Mouse (Mus musculus) limb, embryonic 14.5 days (tissue): ENCODE results near the gene Pef1. TPM values are rescaled to one million over a fixed set of nuclear protein-coding genes. Genes with fewer than 3 reads are reported as not detected.

Experiments
- ATAC-seq: fragments of 200-750 bp; cut with Nextera tagmentation; 2 replicates; pipeline ENCODE4 v1.8.0; 2017; ENCODE audit warnings: low read depth, moderate number of reproducible peaks, moderate TSS enrichment; ENCODE audit not compliant: low FRiP score
- DNase-seq: peaks from one replicate; pipeline ENCODE4 v3.0.0-alpha.2; 2015; ENCODE audit warnings: low spot score
- H3K27ac ChIP-seq: fragments of 300-500 bp; sonication (generic); replicated peaks from 2 replicates; pipeline ENCODE4 v1.5.1; 2014; ENCODE audit warnings: low read depth, mild to moderate bottlenecking, low read length, moderate library complexity, mixed read lengths
- H3K27me3 ChIP-seq: fragments of 300-500 bp; sonication (generic); 2 replicates; pipeline ENCODE4 v1.6.1; 2014; ENCODE audit warnings: low read length, mixed read lengths; ENCODE audit not compliant: control insufficient read depth, insufficient read depth
- H3K36me3 ChIP-seq: fragments of 300-500 bp; sonication (generic); 2 replicates; pipeline ENCODE4 v1.6.1; 2014; ENCODE audit warnings: mild to moderate bottlenecking, low read length, moderate library complexity, mixed read lengths; ENCODE audit not compliant: control insufficient read depth, insufficient read depth
- H3K4me1 ChIP-seq: fragments of 300-500 bp; sonication (generic); 2 replicates; pipeline ENCODE4 v1.6.1; 2014; ENCODE audit warnings: antibody characterized with exemption, low read length, mixed read lengths; ENCODE audit not compliant: control insufficient read depth, insufficient read depth
- H3K4me2 ChIP-seq: fragments of 300-500 bp; sonication (generic); replicated peaks from 2 replicates; pipeline ENCODE4 v1.6.1; 2014; ENCODE audit warnings: low read depth, mild to moderate bottlenecking, low read length, moderate library complexity; ENCODE audit not compliant: severe bottlenecking
- H3K4me3 ChIP-seq: fragments of 300-500 bp; sonication (generic); replicated peaks from 2 replicates; pipeline ENCODE4 v1.5.1; 2014; ENCODE audit warnings: low read length
- H3K9ac ChIP-seq: fragments of 300-500 bp; sonication (generic); 2 replicates; pipeline ENCODE4 v1.6.1; 2014; ENCODE audit warnings: mild to moderate bottlenecking, low read depth, low read length, moderate library complexity; ENCODE audit not compliant: severe bottlenecking
- H3K9me3 ChIP-seq: fragments of 300-500 bp; sonication (generic); 2 replicates; pipeline ENCODE4 v1.6.1; 2016; ENCODE audit warnings: low read length; ENCODE audit not compliant: control insufficient read depth
- POLR2A ChIP-seq: fragments of 200-500 bp; IDR thresholded peaks from 2 replicates; pipeline ENCODE4 v1.8.0; 2012; ENCODE audit warnings: inconsistent platforms, mild to moderate bottlenecking, moderate library complexity, borderline replicate concordance; ENCODE audit not compliant: insufficient read depth, insufficient read length; ENCODE audit errors: extremely low read depth
- WGBS: fragments of 180-500 bp; shearing (Covaris S2); extraction: QIAGEN DNeasy Blood & Tissue Kit; methylation state at CpG from one replicate; pipeline ENCODE4 v1.1.7; 2014; 5-methylcytosine and 5-hydroxymethylcytosine counted together
- polyA plus RNA-seq, 2 experiments: library from polyadenylated mRNA; depleted of rRNA in 1 of 2; stranded (reverse) in 1 of 2; unstranded in 1 of 2; fragments of >200 nt; fragmentation: Nextera tagmentation in 1 of 2; extraction: Ambion mirVana in 1 of 2; gene quantifications; 2 replicates each; pipeline versions ENCODE4 v1.2.1 to v1.2.3; 2012 to 2014

The Pef1 gene
- polyA plus RNA-seq, 2 experiments = 55.8 to 74.6 TPM

DNA sequence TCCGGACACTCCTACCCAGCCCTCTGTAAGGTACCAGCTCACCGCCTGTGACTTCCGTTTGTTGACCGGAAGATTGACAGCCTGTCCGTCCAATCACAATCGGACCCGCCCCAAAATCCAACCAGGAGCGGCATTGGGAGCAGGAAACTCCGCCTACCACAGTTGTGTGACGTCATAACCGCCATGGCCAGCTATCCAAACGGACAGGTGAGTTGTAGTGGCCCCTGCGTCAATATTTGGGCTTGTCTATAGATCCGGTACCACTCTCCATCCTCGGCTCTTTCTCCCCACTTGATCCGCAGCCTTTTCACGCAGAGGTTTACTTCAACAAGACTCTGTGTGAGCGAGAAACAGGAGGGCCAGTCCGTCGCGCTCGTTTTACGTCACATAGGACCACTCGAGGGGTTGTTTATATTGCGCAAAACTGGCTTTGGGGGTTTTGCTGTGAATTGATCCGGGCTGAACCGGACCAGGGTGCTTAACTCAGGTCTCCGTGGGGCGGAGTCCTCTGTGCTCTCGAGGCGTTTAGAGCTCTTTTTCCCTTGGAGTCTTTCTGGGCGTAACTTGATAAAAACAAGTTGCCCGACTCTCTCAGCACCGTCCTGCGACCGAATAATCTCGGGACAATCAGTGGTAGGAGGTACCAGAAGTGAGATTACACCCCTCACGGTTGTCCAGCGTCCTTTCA, 5.2 kb downstream of the Pef1 start:
- DNase-seq = peak; percentile 100
- H3K27ac ChIP-seq = no peak overlapping the region; the same call in 1 of the 2 replicates
- H3K4me3 ChIP-seq = peak overlapping the region; percentile 50
- H3K9ac ChIP-seq = peak overlapping the region; percentile 59
- peak overlapping the region; percentile 55 for H3K4me2 ChIP-seq
- TF ChIP-seq POLR2A = no peak
- WGBS = under 1% methylated on average over 39 of the region's 39 CpGs
- peaks cover 10% of the 10 kb centered on the region for H3K4me1 ChIP-seq
- peak; percentile 99 for ATAC-seq
- 0 out of 2 replicates have a peak, but pooled peaks cover 3% of the 10 kb centered on the region for H3K9me3 ChIP-seq
- H3K36me3 ChIP-seq = no peaks in the 10 kb centered on the region
- no peaks in the 10 kb centered on the region for H3K27me3 ChIP-seq

DNA sequence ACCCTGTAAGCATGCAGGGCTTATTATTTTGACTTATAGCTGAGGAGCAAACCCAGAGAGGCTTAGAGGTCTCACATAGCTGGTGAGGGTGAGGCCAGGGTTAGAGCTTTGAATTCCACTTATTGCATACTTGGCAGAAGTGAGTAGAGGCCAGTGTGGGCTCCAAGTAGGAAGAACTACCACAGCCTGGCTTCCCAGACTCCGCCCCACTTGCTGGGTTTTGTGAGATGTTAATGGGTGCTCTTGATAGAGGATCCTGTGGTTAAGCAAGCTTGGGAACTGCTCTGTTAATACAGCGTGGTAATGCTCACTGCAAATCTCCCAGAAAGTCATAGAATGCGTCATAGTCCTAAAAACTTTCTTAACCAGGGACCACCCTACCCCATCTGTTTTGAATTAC, 6.6 kb downstream of the Pef1 start:
- H3K9ac ChIP-seq = no peak overlapping the region
- no peak overlapping the region for H3K27ac ChIP-seq
- peaks cover 10% of the 10 kb centered on the region for H3K4me1 ChIP-seq
- H3K4me3 ChIP-seq = no peak overlapping the region
- no peak for DNase-seq
- no peaks in the 10 kb centered on the region for H3K27me3 ChIP-seq
- no peak for ATAC-seq
- H3K4me2 ChIP-seq = 0 out of 2 replicates have a peak overlapping the region, but pooled peaks have one; percentile 55
- TF ChIP-seq POLR2A = no peak
- WGBS = 63% methylated on average over 3 of the region's 3 CpGs
- H3K9me3 ChIP-seq = no peaks in the 10 kb centered on the region
- H3K36me3 ChIP-seq = no peaks in the 10 kb centered on the region

DNA sequence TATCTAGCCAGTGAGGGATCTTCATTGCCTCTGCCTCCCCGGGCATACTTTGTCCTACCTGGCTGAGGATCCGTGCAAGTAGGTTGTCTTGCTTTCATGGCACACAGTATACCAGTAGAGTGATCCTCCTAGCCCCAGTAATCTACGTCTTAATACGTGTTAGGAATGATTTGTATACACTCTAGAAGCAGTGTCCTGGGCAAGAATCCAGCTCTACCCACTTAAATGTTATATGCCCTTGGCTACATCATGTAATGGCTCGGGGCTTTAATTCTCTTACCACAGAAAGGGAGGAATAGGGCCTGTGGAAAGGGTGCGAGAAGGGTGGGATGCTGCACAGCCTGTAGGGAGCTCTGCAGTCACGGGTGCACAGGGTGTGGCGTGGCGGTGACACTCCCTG, 7.3 kb downstream of the Pef1 start:
- no peaks in the 10 kb centered on the region for H3K27me3 ChIP-seq
- 0 out of 2 replicates have a peak, but pooled peaks cover 2% of the 10 kb centered on the region for H3K36me3 ChIP-seq
- peaks cover 10% of the 10 kb centered on the region for H3K4me1 ChIP-seq
- no peaks in the 10 kb centered on the region for H3K9me3 ChIP-seq
- no peak overlapping the region for H3K4me3 ChIP-seq
- DNase-seq (no peak), ATAC-seq (no peak)
- H3K27ac ChIP-seq = no peak overlapping the region
- H3K4me2 ChIP-seq = no peak overlapping the region
- no peak for TF ChIP-seq POLR2A
- H3K9ac ChIP-seq = no peak overlapping the region
- 90% methylated on average over 9 of the region's 9 CpGs for WGBS

DNA sequence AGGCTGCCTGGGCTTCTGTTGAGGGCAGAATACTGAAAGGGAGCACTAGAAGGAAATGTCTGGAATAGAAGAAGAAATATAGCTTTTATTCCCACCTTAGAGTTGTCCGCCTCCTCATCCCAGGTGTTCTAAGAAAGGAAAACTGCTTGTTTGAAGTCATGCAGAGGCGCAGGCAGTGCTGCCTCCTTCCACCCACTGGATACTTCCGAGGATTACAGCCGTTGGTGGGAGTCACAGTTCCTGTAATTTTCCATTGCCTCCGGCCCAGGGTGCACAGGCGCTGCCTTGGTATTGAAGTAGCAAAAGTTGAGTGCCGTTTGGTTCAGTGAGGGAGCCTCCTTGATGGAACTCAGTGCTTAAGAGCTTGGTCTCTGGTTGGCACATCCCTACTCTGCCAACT, 7.7 kb downstream of the Pef1 start:
- Histone ChIP-seq H3K4me3 (no peak overlapping the region), H3K36me3 (0 out of 2 replicates have a peak, but pooled peaks cover 2% of the 10 kb centered on the region), H3K9ac (no peak overlapping the region), H3K4me2 (no peak overlapping the region), H3K27ac (no peak overlapping the region), H3K27me3 (no peaks in the 10 kb centered on the region), H3K4me1 (peaks cover 10% of the 10 kb centered on the region), H3K9me3 (no peaks in the 10 kb centered on the region)
- ATAC-seq (no peak), DNase-seq (no peak)
- TF ChIP-seq POLR2A = no peak
- WGBS = 87% methylated on average over 7 of the region's 7 CpGs

DNA sequence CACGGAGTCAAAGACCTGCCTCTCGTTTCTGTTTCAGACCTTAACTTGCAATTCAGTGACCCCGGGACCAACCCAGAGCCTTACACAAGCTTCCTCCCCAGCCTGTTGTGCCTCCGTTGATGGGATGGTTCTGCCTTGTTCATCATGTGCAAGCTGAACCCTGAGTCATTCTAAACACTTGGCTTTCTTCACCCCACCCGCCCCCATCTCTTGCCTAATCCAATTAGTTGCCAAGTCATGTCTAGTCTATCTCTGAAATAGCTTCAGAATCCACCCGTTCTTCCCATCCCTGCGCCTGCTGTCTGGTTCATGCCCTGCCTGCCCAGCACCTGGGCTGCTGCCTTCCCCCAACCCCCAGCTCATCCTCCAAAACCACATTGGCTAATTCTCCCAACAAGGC, 9.9 kb downstream of the Pef1 start:
- WGBS = 83% methylated on average over 7 of the region's 7 CpGs
- Histone ChIP-seq H3K4me2 (no peak overlapping the region), H3K4me1 (peaks cover 7% of the 10 kb centered on the region), H3K9me3 (no peaks in the 10 kb centered on the region), H3K9ac (no peak overlapping the region), H3K27ac (no peak overlapping the region), H3K36me3 (0 out of 2 replicates have a peak, but pooled peaks cover 2% of the 10 kb centered on the region), H3K27me3 (no peaks in the 10 kb centered on the region), H3K4me3 (no peak overlapping the region)
- ATAC-seq (no peak), DNase-seq (no peak)
- TF ChIP-seq POLR2A = no peak
